Mouse (Mus musculus) midbrain, embryonic 11.5 days (tissue): ENCODE measurements around the gene Dnm1. TPM values are rescaled to one million over a fixed set of nuclear protein-coding genes. Genes with fewer than 3 reads are reported as not detected.

Experiments
- ATAC-seq: fragments of 200-750 bp; cut with Nextera tagmentation; 2 replicates; pipeline ENCODE4 v1.8.0; 2017; ENCODE audit warnings: moderate TSS enrichment, moderate library complexity; ENCODE audit not compliant: low FRiP score
- DNase-seq: peaks from one replicate; pipeline ENCODE4 v3.0.0; 2015; ENCODE audit warnings: low spot score; ENCODE audit errors: missing footprints
- H3K27ac ChIP-seq: fragments of 300-500 bp; sonication (generic); 2 replicates; pipeline ENCODE4 v1.5.1; 2014; ENCODE audit warnings: low read depth, low read length
- H3K27me3 ChIP-seq: fragments of 300-500 bp; sonication (generic); 2 replicates; pipeline ENCODE4 v1.6.1; 2014; ENCODE audit warnings: mild to moderate bottlenecking, low read length, moderate library complexity, mixed read lengths; ENCODE audit not compliant: control insufficient read depth, insufficient read depth
- H3K36me3 ChIP-seq: fragments of 300-500 bp; sonication (generic); 2 replicates; pipeline ENCODE4 v1.6.1; 2014; ENCODE audit warnings: mild to moderate bottlenecking, low read length, moderate library complexity, mixed read lengths; ENCODE audit not compliant: control insufficient read depth, insufficient read depth
- H3K4me1 ChIP-seq: fragments of 300-500 bp; sonication (generic); 2 replicates; pipeline ENCODE4 v1.6.1; 2014; ENCODE audit warnings: low read length; ENCODE audit not compliant: control insufficient read depth, insufficient read depth
- H3K4me2 ChIP-seq: fragments of 300-500 bp; sonication (generic); 2 replicates; pipeline ENCODE4 v1.6.1; 2014; ENCODE audit warnings: mild to moderate bottlenecking, moderate library complexity
- H3K4me3 ChIP-seq: fragments of 300-500 bp; sonication (generic); 2 replicates; pipeline ENCODE4 v1.5.1; 2014; ENCODE audit warnings: low read depth, low read length
- H3K9ac ChIP-seq: fragments of 300-500 bp; sonication (generic); 2 replicates; pipeline ENCODE4 v1.6.1; 2014; ENCODE audit warnings: low read length
- H3K9me3 ChIP-seq: fragments of 300-500 bp; sonication (generic); 2 replicates; pipeline ENCODE4 v1.6.1; 2016; ENCODE audit warnings: low read length; ENCODE audit not compliant: control insufficient read depth
- WGBS: fragments of 180-500 bp; shearing (Covaris S2); extraction: QIAGEN DNeasy Blood & Tissue Kit; methylation state at CpG from one replicate; pipeline ENCODE4 v1.1.7; 2014; 5-methylcytosine and 5-hydroxymethylcytosine counted together
- polyA plus RNA-seq: library from polyadenylated mRNA; unstranded; fragments of >200 nt; fragmentation: Nextera tagmentation; extraction: Ambion mirVana; gene quantifications from 2 replicates; pipeline ENCODE4 v1.2.1, GENCODE M21; 2014

Gene Dnm1
- polyA plus RNA-seq, 1 experiment from 2014 or later = 13.8 TPM

GRCm38 (mm10) chr2:32339912-32340642, 13.1 kb downstream of the Dnm1 start:
- Histone ChIP-seq H3K27ac (no peak overlapping the region), H3K27me3 (no peaks in the 10 kb centered on the region), H3K36me3 (no peaks in the 10 kb centered on the region), H3K9ac (no peak overlapping the region), H3K4me2 (no peak overlapping the region), H3K4me3 (no peak overlapping the region), H3K9me3 (no peaks in the 10 kb centered on the region), H3K4me1 (no peaks in the 10 kb centered on the region)
- DNase-seq (no peak), ATAC-seq (no peak)
- 42% methylated on average over 26 of the region's 26 CpGs for WGBS

- no peak overlapping the region for H3K9ac ChIP-seq
- H3K4me2 ChIP-seq = no peak overlapping the region
- no peak overlapping the region for H3K4me3 ChIP-seq
- H3K36me3 ChIP-seq = no peaks in the 10 kb centered on the region
- no peak for ATAC-seq
- no peaks in the 10 kb centered on the region for H3K9me3 ChIP-seq
- DNase-seq = no peak
- 55% methylated on average over 15 of the region's 15 CpGs for WGBS
- H3K4me1 ChIP-seq = no peaks in the 10 kb centered on the region
- H3K27me3 ChIP-seq = no peaks in the 10 kb centered on the region
- no peak overlapping the region for H3K27ac ChIP-seq
Observed at GRCm38 (mm10) chr2:32335888-32336287, 17.2 kb downstream of the Dnm1 start.

DNA sequence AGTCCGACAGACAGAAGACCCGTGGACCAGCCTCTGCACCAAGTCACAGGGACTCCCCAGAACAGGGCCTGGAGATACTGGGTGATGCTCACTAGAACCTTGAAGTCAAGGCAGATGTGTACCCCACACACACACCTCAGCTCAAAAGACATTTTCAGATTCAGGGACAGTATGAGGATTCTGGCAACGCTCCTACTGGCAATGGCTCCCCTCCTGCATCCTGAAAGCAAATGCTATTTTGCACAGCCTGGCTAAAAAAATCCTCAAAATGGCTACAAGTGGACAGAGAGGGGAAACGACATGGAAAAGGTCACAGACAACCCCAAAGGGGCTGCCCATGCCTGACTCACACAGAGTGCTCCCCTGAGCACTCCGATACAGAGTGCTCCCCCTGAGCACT, 21.0 kb downstream of the Dnm1 start:
- Histone ChIP-seq H3K4me3 (no peak overlapping the region), H3K27me3 (no peaks in the 10 kb centered on the region), H3K9me3 (no peaks in the 10 kb centered on the region), H3K4me1 (no peaks in the 10 kb centered on the region), H3K4me2 (no peak overlapping the region), H3K9ac (no peak overlapping the region), H3K27ac (no peak overlapping the region), H3K36me3 (no peaks in the 10 kb centered on the region)
- DNase-seq = no peak
- no peak for ATAC-seq
- 89% methylated on average over 5 of the region's 5 CpGs for WGBS

DNA sequence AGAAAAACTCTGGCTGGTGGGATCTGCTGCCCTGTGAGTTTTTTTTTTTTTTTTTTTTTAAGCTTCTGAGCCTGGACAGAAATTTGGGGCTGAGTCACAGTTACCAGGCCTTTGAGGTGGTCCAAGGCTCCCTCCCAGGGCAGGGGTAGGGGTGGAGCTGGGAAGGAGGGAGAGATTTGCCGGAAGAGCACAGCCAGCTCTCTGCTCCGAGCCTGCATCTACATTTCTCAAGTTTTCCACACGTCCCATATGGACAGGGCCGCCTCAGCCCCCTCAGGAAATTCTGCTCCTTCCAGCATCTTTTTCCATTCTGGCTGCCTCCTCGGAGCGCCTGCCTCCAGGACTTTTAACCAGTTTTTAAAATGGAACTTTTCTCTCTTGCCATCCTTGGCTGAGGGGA, 23.6 kb downstream of the Dnm1 start:
- WGBS = 46% methylated on average over 6 of the region's 6 CpGs
- H3K27ac ChIP-seq = no peak overlapping the region

GRCm38 (mm10) chr2:32328911-32329460, 24.2 kb downstream of the Dnm1 start:
- H3K9me3 ChIP-seq = no peaks in the 10 kb centered on the region
- no peaks in the 10 kb centered on the region for H3K36me3 ChIP-seq
- no peaks in the 10 kb centered on the region for H3K27me3 ChIP-seq
- DNase-seq = no peak
- no peaks in the 10 kb centered on the region for H3K4me1 ChIP-seq
- H3K4me2 ChIP-seq = no peak overlapping the region
- WGBS = 37% methylated on average over 13 of the region's 13 CpGs
- H3K4me3 ChIP-seq = no peak overlapping the region
- no peak overlapping the region for H3K9ac ChIP-seq
- ATAC-seq = no peak
- no peak overlapping the region for H3K27ac ChIP-seq

More for the DNA sequence above, 23.6 kb downstream of the Dnm1 start:
- Histone ChIP-seq H3K27me3 (no peaks in the 10 kb centered on the region), H3K4me1 (no peaks in the 10 kb centered on the region), H3K4me2 (no peak overlapping the region), H3K36me3 (no peaks in the 10 kb centered on the region), H3K9me3 (no peaks in the 10 kb centered on the region), H3K9ac (no peak overlapping the region), H3K4me3 (no peak overlapping the region)
- ATAC-seq (no peak), DNase-seq (no peak)

DNA sequence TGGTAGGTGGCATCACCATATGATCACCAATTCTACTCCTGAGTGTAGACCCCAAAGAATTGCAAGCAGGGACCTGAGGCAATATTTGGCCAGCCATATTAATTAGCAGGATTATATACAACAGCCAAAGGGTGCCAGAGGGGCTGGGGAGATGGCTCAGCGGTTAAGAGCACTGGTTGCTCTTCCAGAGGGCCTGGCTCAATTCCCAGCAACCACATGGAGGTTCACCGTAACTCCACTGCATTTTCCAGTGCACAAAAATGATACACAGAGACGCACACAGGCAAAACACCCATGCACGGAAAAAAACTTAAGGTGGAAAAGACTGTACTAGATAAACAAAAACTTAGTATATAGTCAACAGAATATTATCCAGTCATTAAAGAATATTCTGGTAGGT, 25.9 kb downstream of the Dnm1 start:
- Histone ChIP-seq H3K4me3 (no peak overlapping the region), H3K9me3 (no peaks in the 10 kb centered on the region), H3K36me3 (no peaks in the 10 kb centered on the region), H3K27me3 (no peaks in the 10 kb centered on the region), H3K4me1 (peaks cover 10% of the 10 kb centered on the region), H3K9ac (no peak overlapping the region), H3K4me2 (no peak overlapping the region), H3K27ac (no peak overlapping the region)
- DNase-seq = no peak
- ATAC-seq = no peak
- WGBS = 91% methylated on average over 4 of the region's 4 CpGs

- peaks cover 10% of the 10 kb centered on the region for H3K4me1 ChIP-seq
- H3K9ac ChIP-seq = no peak overlapping the region
- ATAC-seq = no peak
- no peak overlapping the region for H3K27ac ChIP-seq
- DNase-seq = no peak
- no peak overlapping the region for H3K4me3 ChIP-seq
- WGBS = 79% methylated on average over 7 of the region's 7 CpGs
- H3K9me3 ChIP-seq = no peaks in the 10 kb centered on the region
- H3K4me2 ChIP-seq = no peak overlapping the region
- H3K36me3 ChIP-seq = no peaks in the 10 kb centered on the region
- H3K27me3 ChIP-seq = no peaks in the 10 kb centered on the region
Observed at GRCm38 (mm10) chr2:32325342-32325741, 27.8 kb downstream of the Dnm1 start.

DNA sequence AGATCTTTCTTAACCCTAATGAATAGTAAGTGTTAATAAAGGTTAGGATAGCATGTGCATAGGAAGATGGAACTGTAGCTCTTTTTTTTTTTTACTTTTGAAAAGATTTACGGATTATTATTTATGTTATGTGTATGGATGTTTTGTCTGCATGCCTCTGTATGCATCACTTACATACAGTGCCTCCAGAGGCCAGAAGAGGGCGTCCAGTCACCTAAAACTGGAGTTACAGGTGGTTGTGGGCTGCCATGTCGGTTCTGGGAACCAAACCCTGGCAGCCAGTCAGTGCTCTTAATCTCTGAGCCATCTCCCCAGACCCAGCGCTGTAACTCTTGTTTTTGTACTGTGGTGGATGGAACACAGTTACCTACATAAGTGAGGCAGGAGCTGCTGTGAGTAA, 28.8 kb downstream of the Dnm1 start:
- H3K9me3 ChIP-seq = no peaks in the 10 kb centered on the region
- WGBS = 64% methylated on average over 4 of the region's 4 CpGs
- no peaks in the 10 kb centered on the region for H3K27me3 ChIP-seq
- H3K4me2 ChIP-seq = no peak overlapping the region
- H3K36me3 ChIP-seq = no peaks in the 10 kb centered on the region
- no peak overlapping the region for H3K27ac ChIP-seq
- no peak for ATAC-seq
- H3K4me1 ChIP-seq = peaks cover 10% of the 10 kb centered on the region
- no peak overlapping the region for H3K4me3 ChIP-seq
- no peak for DNase-seq
- H3K9ac ChIP-seq = no peak overlapping the region

DNA sequence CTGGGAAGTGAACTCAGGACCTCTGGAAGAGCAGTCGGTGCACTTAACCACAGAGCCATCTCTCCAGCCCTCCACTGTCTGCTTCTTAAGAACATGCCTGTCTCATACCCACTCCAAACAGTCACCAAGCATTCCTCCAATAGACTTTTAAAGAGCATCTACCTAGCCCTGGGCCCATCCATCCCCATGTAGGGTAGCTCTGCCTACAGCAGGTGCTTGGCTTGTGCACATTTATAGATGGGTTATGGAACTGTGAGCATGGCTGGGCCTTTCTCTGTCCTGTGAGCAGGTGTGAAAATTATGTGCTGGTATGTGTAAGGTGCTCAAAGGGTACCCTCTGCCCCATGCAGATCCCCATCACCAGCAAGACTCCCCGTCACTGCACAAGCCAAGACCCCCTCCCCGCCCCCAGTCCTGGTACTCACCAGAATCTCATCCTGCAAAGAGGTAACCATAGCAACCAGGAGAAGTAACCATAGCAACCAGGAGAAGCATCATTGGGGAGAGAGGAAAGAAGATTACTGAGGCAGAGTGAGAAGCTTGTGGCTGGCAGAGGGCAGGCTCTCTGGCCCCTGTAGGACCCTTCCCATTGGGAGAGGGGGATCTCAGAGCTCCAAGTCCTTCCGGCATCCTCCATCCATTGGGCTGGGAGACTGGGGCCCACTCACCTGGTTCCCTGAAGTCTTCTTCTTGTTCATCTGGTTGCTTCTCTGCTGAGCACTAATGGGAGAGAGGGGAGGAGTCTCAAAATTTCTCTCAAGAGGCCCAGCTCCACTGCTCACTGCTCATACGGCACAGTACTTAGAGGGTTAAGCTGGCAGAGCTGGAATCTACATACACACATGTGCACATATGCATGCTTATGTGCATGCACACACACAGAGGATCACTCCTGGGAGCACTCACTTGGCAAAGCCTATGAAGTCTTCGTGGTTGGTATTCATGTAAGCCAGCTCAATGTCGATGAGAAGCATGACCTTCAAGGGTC, 30.1 kb downstream of the Dnm1 start:
- Histone ChIP-seq H3K4me2 (peak overlapping the region; percentile 6; the same call in 1 of the 2 replicates), H3K4me1 (peaks cover 16% of the 10 kb centered on the region), H3K9ac (no peak overlapping the region), H3K27me3 (peaks cover 3% of the 10 kb centered on the region; the same call in 1 of the 2 replicates), H3K36me3 (no peaks in the 10 kb centered on the region), H3K9me3 (no peaks in the 10 kb centered on the region), H3K4me3 (no peak overlapping the region), H3K27ac (peak overlapping the region; percentile 48)
- ATAC-seq (peak; percentile 65), DNase-seq (no peak)
- WGBS = 62% methylated on average over 7 of the region's 7 CpGs
